Mouse (Mus musculus): Measurements from ENCODE around the gene Pip4k2b.
A peak's percentile ranks its signal among the peaks of the same experiment; 100 is the strongest.
"Not testable (repeated sequence)": the region's sequence is repeated elsewhere in the genome, so short reads cannot be mapped to it uniquely, and the experiment has no call there.

Pip4k2b gene

DNA sequence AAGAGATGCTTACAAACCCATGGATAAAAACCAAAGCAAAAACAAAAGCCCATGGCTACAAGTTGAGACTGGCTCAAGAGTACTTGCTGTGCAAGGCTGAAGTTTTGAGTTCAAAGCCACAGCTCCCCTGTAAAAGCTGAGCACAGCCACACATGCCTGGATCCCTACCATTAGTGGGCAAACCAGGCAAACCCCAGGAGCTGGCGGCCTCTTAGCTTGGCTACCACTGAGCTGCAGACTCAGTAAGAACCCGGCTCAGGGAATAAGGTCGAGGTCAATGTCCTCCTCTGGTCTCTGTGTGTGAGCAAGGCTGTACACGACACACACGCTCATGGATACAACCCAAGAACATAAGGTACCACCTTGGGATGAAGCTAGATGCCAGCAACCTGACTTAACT is 4.0 kb upstream of the Pip4k2b start:
- DNase-seq, result no peak

GRCm38 (mm10) chr11:97747773-97748172 is 3.3 kb upstream of the Pip4k2b start:
- no peak for DNase-seq

DNA sequence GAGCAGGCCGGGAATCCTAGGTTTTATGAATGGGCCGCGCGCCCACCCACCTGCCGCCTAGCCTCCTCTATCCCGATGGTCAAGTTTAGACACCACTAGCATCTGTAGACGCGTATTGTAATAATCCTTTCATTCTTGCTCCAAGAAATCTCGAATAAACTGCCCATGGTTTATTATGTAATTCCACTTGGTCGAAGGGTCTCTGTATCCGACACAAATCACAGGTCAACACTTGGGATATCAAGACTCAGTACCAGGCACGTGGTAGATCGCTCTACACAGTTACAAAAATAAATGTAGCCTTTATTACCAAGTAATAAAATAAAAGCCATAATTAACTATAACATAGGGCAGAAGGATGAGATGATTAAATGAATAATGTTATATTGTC is 822 bp upstream of the Pip4k2b start:
- DNase-seq, result no peak

DNA sequence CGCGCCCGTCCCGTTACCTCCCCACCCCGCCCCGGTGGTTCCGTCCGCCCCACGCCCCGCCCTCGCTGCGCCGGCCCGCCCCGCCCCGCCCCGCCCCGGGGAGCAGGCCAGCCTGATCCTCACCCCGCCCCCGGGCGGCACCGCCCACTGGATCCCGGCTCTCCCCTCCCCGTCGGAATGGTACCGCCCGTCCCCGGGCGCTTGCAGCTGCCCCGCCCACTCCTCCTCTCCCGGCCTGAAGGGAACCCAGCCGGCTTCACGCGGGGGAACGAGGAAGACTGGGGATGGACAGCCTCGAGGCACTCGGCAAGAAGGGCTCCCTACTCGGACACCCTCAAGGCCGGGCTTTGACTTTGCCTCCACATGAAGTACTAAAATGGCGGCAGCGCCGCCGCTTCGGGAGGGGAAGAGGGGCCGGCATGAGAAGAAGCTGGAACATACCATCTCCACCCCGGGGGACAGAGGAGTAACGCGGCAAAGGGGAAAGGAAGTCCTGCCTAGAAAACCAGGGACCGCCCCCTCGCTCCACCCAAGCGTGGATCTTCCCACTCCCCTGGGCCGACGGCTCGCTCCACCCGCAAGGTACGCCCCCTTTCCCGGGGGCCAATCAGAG is 320 bp upstream of the Pip4k2b start:
- peak; percentile 97 to 99 for DNase-seq

GRCm38 (mm10) chr11:97743423-97743822 is 1.1 kb downstream of the Pip4k2b start:
- no peak for DNase-seq

GRCm38 (mm10) chr11:97742591-97742990 is 1.9 kb downstream of the Pip4k2b start:
- DNase-seq, result no peak

DNA sequence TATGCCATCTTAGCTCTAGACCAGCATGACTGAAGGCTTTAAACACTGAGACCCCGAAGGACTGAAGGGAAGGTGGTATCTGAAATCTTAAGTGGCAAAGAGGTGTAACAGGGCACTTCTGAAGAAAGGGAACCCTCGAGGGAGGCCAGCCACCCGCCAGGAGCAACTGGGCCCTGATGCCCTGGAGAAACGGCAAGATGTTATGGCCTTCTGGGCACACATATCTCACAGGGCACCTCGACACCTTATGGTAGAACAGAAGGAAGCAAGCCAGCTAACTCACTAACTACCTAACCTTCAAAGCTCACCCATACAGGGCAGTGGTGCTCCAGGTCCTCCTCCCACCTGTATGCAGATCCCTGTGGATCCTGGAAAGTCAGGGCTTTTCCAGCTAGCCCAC is 2.3 kb downstream of the Pip4k2b start:
- no peak for DNase-seq

GRCm38 (mm10) chr11:97740190-97740589 is 4.3 kb downstream of the Pip4k2b start:
- DNase-seq, result no peak

GRCm38 (mm10) chr11:97739155-97739554 is 5.3 kb downstream of the Pip4k2b start:
- no peak for DNase-seq

GRCm38 (mm10) chr11:97738703-97739102 is 5.8 kb downstream of the Pip4k2b start:
- DNase-seq, result no peak

- no peak for DNase-seq
Measured at GRCm38 (mm10) chr11:97737600-97737999, 6.9 kb downstream of the Pip4k2b start.

DNA sequence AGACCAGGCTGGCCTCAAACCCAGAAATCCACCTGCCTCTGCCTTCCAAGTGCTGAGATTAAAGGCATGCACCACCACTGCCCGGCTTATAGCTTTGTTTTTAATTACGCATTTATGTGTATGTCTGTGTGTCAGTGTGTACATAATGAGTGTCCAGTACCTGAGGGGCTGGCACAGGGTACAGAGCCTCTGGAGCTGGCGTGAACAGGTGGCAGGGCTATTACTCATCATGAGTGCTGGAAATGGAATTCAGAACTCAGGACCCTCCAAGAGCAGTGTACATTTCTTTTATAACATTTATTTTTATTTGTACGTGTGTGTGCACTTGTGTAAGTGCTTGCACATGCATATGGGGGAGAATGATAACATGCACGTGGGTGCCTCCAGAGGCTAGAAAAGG is 7.9 kb downstream of the Pip4k2b start:
- no peak for DNase-seq

DNA sequence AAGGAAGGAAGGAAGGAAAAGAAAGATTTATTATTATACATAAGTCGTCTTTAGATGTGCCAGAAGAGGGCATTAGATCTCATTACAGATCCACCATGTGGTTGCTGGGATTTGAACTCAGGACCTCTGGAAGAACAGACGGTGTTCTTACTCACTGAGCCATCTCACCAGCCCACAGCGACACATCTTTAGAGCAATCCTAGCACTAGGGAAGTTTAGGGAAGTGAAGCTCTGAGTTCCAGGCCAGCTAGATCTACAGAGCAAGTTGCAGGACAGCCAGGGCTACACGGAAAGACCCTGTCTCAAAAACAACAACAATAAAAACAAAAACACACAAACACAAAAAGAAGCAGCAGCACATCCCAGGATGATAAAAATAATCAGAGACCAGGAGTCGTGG is 9.7 kb downstream of the Pip4k2b start:
- not testable (repeated sequence) for DNase-seq

DNA sequence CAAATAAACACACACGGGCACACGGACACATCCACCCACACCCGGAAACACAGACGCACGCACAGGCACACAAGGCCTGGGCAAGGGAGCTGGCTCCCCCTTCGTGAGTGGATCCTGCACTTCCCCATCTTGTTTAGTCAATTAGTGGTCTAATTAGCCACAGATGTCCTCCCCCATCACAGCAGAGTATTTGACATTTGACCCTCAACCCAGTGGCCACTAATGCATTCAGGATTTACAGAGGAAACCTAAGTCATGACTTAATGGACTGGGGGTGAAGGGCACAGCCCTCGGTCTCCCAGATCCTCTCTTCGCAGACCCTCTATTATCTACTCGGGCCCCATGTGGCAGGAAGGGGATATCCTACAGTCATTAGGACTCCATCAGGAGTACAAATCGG is 10.8 kb downstream of the Pip4k2b start:
- no peak for DNase-seq

DNA sequence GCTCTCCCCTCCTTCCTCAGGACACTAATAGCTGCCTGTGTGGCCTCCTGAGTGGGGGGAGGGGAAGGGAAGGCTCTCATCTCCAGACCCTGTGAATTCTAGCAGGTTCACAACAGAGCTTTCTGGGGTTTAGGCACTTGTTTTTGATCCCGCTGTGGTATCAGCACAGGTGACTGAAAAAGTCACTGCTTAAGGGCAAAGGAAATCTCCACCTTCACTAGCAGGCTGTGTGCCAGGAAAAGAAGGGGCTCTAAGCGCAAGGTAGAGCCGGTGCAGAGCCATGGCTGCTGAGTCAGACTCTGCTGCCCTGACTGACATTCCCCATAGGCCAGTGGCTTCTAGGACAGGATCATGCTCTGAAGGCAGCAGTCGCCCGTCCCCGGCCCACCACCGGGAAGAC is 15.8 kb downstream of the Pip4k2b start:
- DNase-seq, result no peak

DNA sequence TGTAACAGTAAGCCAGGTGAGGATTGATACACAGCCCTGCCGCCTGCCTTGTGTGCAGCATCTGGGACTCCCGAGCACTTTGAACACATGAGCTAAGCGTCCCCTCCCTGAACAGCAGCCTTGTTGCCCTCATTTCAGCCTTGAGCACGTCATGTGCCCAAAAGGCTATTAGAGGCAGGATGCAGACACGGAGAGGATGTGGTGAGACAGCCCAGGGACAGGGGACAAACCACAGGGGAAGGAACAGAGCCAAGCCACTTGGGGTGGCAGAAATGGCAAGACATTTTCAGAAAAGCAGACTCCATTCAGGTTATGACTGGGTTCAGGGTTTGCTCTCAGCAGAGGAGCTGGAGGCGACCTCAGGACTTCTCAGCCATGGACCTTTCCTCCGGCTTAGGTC is 16.2 kb downstream of the Pip4k2b start:
- DNase-seq, result no peak

DNA sequence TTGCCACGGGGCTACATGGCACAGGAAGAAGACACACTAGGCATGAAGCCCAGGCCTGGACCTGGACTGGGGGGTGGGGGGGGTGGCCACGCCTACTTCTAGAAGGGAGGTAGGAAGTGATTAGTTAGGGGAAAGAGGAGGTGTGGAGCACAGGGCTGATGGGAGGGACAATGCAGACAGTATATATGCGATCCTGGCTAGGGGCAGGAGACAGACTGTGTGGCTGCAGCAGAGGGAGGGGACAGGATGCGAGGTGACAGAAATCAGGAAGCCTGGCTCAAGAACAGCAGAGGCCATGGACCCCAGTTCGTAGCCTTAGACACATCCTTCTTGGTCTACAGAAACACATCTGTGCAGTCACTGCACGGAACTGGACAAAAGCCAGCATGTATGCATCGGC is 20.8 kb downstream of the Pip4k2b start:
- no peak for DNase-seq

DNA sequence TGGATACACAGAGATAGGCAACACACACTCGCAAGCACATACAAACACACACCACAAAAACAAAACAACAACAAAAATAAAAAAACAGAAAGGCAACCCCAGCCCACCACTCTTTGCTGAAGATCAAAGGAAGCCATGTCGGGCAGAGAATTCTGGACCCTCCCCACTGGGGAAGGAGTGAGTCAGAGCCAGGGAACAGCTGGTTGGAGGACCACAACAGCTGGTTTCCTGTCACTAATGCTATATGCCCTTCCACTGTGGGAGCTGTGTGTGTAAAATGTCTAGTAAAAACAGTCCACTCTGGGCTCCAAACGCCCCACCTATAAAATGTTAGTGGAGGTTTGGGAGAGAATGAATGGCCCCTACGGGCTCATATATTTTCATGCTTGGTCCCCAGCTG is 23.2 kb downstream of the Pip4k2b start:
- DNase-seq, result no peak

DNA sequence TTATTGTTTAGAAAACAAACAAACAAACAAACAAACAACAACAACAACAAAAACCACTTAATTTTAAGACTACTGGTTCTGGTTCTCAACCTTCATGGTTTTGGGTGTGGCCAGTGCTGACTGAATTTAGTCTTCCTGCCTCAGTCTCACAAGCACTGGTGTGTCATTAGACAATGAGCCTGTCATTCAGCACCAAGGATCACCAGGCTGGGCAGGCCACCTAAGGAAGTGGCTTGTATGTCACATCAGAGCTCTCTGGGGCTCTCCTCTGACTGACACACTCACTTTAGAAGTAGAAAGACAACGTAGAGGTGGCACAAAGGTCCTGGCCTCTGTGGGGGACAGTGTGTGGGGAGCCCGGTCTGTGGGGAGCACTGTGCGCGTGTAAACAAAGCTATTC is 25.5 kb downstream of the Pip4k2b start:
- DNase-seq, result no peak

GRCm38 (mm10) chr11:97718281-97718860 is 26.1 kb downstream of the Pip4k2b start:
- no peak for DNase-seq

GRCm38 (mm10) chr11:97717369-97718280 is 26.9 kb downstream of the Pip4k2b start:
- no peak for DNase-seq

DNA sequence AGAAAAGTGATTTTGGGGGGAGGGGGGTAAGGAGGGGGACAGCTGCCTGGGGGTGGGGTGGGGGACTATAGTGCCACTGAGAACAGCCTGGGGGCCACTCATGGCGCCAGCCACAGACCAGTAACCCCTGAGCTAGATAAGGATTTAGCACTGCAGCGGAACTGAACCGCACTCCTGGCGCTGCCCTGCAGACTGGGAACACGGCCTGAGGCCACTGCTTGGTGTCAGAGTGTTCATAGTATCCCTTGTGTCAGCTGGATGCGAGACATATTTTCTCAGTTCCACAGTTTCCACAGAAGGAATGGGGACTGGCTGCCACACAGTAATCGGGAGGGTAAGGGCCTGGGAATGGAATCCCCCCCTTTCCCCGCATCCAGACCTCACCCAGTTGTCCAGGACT is 28.5 kb downstream of the Pip4k2b start:
- DNase-seq, result no peak

DNA sequence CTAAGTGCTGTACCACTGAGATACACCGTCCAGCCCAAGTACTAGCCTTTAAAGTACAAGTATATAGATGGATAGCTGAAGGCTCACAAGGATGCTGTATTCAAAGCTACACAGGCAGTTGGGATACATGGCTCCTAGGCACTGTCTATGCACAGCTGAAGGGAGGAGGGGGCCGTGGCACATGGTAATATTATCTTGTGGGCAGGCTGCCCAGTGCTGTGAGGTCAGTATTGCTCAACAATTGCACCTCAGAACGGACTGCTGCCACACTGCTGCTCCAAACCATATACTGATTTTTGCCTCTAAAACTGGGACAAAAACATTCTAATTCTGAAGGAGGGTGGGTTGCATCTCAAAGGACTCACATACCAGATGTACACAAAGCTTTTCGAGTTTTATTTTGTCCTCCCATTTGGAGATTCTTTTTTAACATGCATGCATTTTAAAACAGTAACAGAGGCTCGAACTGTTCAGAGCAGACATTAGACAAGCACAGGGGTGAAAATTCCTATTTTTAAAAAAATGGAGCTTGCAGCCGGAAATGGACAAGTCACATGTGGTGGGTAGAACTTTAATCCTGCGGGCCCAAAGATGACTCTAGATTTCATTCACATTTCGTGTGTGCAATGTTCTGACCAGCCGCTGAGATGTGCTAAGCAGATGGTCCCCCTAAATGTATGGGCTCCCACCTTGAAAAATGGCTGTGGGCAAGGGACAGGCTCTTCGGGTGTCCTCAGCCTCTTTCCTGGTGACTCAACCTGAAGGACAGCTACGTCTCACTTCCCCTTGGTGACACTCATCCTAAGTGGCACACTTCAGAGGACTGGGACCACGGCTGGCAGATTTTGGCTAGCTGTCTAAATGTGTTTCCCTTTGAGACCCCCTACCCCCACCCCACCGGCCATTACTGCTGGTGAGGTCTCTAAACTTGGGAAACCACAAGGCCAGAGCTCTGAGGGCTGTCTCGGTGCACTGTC is 29.4 kb downstream of the Pip4k2b start:
- DNase-seq, result no peak

Measured in cerebellum, postnatal 36 days (tissue).